Mouse (Mus musculus): ENCODE measurements around the gene Togaram2. TPM values are rescaled to one million over a fixed set of nuclear protein-coding genes. Genes with fewer than 3 reads are reported as not detected.
A peak's percentile ranks its signal among the peaks of the same experiment; 100 is the strongest.

The Togaram2 gene
- total and polyA plus RNA-seq, 2 experiments from 2014 or later = 1.2 to 4.5 TPM

GRCm38 (mm10) chr17:71640421-71641085, 32.5 kb upstream of the Togaram2 start:
- Histone ChIP-seq H3K27ac (ENCODE audit: low read depth, low read length) (no peak overlapping the region), H3K36me3 (ENCODE audit: insufficient read depth, low read length) (peaks cover 52% of the 10 kb centered on the region), H3K9ac (replicated peaks; ENCODE audit: low read length, poor library complexity, severe bottlenecking) (no peak overlapping the region), H3K4me3 (ENCODE audit: low read depth, low read length) (no peak overlapping the region), H3K9me3 (ENCODE audit: low read length) (no peaks in the 10 kb centered on the region), H3K27me3 (ENCODE audit: insufficient read depth, low read length) (no peaks in the 10 kb centered on the region), H3K4me2 (ENCODE audit: low read depth, low read length, poor library complexity, severe bottlenecking) (no peak overlapping the region), H3K4me1 (ENCODE audit: insufficient read depth, low read length) (no peaks in the 10 kb centered on the region)
- TF ChIP-seq CTCF (IDR thresholded peaks at IDR 0.05) = no peak
- WGBS = 89% methylated on average over 9 of the region's 9 CpGs
- DNase-seq (ENCODE audit: low spot score) = peak; percentile 11
- no peak for ATAC-seq (ENCODE audit: low FRiP score)

DNA sequence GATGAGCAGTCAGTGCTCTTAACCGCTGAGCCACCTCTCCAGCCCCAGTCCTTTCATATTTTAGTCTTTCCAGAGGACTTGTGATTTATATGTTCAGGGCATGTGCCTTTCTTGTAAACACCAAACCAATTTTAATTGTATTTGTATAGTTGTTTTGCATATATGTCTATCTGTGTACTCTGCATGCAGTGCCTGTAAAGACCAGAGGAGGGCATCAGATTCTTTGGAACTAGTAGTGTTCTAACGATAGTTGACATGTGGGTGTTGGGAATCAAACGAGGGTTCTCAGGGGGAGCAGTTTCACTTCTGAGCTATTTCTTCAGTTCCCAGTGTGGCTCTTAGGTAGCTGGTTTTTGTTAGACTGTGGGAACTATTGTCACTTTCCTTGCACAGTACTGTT, 30.9 kb upstream of the Togaram2 start:
- Histone ChIP-seq H3K9me3 (ENCODE audit: low read length) (no peaks in the 10 kb centered on the region), H3K27me3 (ENCODE audit: insufficient read depth, low read length) (no peaks in the 10 kb centered on the region), H3K4me1 (ENCODE audit: insufficient read depth, low read length) (no peaks in the 10 kb centered on the region), H3K4me3 (ENCODE audit: low read depth, low read length) (no peak overlapping the region), H3K9ac (replicated peaks; ENCODE audit: low read length, poor library complexity, severe bottlenecking) (no peak overlapping the region), H3K4me2 (ENCODE audit: low read depth, low read length, poor library complexity, severe bottlenecking) (no peak overlapping the region), H3K36me3 (ENCODE audit: insufficient read depth, low read length) (peaks cover 37% of the 10 kb centered on the region), H3K27ac (ENCODE audit: low read depth, low read length) (no peak overlapping the region)
- ATAC-seq (ENCODE audit: low FRiP score) (no peak), DNase-seq (ENCODE audit: low spot score) (no peak)
- peak; percentile 36 for TF ChIP-seq CTCF (IDR thresholded peaks at IDR 0.05)
- 93% methylated on average over 3 of the region's 3 CpGs for WGBS

DNA sequence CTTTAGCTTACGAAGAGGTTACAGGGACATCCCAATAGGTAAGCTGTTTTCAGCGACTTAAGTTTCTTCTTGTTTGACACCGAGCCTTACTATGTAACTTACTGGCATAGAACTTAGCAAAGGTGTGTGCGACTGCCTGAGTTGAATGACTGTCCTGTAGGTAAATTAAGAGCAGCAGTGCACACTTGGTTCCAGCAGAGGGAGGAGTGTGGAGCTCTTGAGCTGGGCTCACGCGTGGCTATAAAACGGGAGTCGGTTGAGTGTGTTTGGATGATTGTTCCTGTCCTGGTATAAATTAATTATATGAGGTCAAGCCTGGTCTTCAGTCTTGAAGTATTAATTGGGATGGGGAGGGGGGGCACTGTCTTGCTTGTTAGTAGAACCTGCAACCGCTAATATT, 23.1 kb upstream of the Togaram2 start:
- H3K27me3 ChIP-seq (ENCODE audit: insufficient read depth, low read length) = no peaks in the 10 kb centered on the region
- 94% methylated on average over 9 of the region's 9 CpGs for WGBS
- H3K4me3 ChIP-seq (ENCODE audit: low read depth, low read length) = no peak overlapping the region
- peaks cover 10% of the 10 kb centered on the region; the same call in 1 of the 2 replicates for H3K36me3 ChIP-seq (ENCODE audit: insufficient read depth, low read length)
- no peaks in the 10 kb centered on the region for H3K9me3 ChIP-seq (ENCODE audit: low read length)
- H3K4me1 ChIP-seq (ENCODE audit: insufficient read depth, low read length) = no peaks in the 10 kb centered on the region
- no peak overlapping the region for H3K9ac ChIP-seq (replicated peaks; ENCODE audit: low read length, poor library complexity, severe bottlenecking)
- H3K27ac ChIP-seq (ENCODE audit: low read depth, low read length) = no peak overlapping the region
- no peak for ATAC-seq (ENCODE audit: low FRiP score)
- peak; percentile 40; the same call in 1 of the 2 replicates for TF ChIP-seq CTCF (IDR thresholded peaks at IDR 0.05)
- H3K4me2 ChIP-seq (ENCODE audit: low read depth, low read length, poor library complexity, severe bottlenecking) = no peak overlapping the region
- DNase-seq (ENCODE audit: low spot score) = no peak

GRCm38 (mm10) chr17:71652495-71652894, 20.6 kb upstream of the Togaram2 start:
- Histone ChIP-seq H3K27me3 (ENCODE audit: insufficient read depth, low read length) (no peaks in the 10 kb centered on the region), H3K4me1 (ENCODE audit: insufficient read depth, low read length) (no peaks in the 10 kb centered on the region), H3K36me3 (ENCODE audit: insufficient read depth, low read length) (peaks cover 17% of the 10 kb centered on the region; the same call in 1 of the 2 replicates), H3K9ac (replicated peaks; ENCODE audit: low read length, poor library complexity, severe bottlenecking) (no peak overlapping the region), H3K4me3 (ENCODE audit: low read depth, low read length) (no peak overlapping the region), H3K4me2 (ENCODE audit: low read depth, low read length, poor library complexity, severe bottlenecking) (no peak overlapping the region), H3K9me3 (ENCODE audit: low read length) (no peaks in the 10 kb centered on the region), H3K27ac (ENCODE audit: low read depth, low read length) (no peak overlapping the region)
- no peak for DNase-seq (ENCODE audit: low spot score)
- no peak for TF ChIP-seq CTCF (IDR thresholded peaks at IDR 0.05)
- no peak for ATAC-seq (ENCODE audit: low FRiP score)
- 87% methylated on average over 2 of the region's 2 CpGs for WGBS

DNA sequence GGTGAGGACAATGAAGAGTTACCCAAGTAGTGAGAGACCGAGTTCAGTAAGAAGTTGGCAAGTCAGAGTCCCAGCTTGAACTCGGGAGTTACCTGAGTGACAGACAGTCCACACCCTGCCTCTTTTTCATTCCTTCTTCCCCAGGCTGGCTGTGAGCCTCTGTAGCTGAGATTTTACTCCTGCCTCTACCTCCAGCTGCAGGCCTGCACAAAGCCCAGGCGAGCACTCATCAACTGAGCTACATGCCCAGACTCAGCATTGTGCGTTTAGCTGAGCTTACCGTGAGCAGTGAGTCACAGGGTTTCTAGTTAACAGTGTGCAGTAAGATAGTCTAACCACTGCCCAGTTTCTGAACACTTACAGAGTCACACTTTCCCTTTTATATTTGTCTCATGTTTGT, 20.1 kb upstream of the Togaram2 start:
- WGBS = 91% methylated on average over 5 of the region's 5 CpGs

DNA sequence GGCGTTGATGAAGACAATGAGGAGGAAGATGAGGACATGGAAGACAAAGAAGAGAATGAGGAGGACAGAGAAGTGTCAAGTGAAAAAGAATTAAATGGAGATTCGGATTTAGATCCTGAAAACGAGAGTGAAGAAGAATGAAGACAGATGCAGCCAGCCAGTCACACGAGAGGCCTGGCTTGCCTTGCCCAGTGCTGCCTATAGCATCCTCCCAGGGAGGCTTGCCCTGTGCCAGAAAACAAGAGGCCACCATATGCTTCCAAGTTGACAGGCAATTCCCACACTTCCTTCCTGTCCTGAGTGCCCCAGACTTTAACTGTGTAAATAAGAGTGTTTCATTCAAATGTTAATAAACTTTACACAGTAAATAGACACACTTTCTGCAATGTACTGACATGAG, 15.5 kb upstream of the Togaram2 start:
- no peak for ATAC-seq (ENCODE audit: low FRiP score)
- 81% methylated on average over 4 of the region's 4 CpGs for WGBS
- H3K9ac ChIP-seq (replicated peaks; ENCODE audit: low read length, poor library complexity, severe bottlenecking) = no peak overlapping the region

More for the DNA sequence above, 20.1 kb upstream of the Togaram2 start:
- peaks cover 18% of the 10 kb centered on the region; the same call in 1 of the 2 replicates for H3K36me3 ChIP-seq (ENCODE audit: insufficient read depth, low read length)
- no peak for TF ChIP-seq CTCF (IDR thresholded peaks at IDR 0.05)
- DNase-seq (ENCODE audit: low spot score) = no peak
- no peak overlapping the region for H3K4me2 ChIP-seq (ENCODE audit: low read depth, low read length, poor library complexity, severe bottlenecking)
- no peak overlapping the region for H3K4me3 ChIP-seq (ENCODE audit: low read depth, low read length)
- no peak for ATAC-seq (ENCODE audit: low FRiP score)
- H3K9ac ChIP-seq (replicated peaks; ENCODE audit: low read length, poor library complexity, severe bottlenecking) = no peak overlapping the region
- no peaks in the 10 kb centered on the region for H3K27me3 ChIP-seq (ENCODE audit: insufficient read depth, low read length)
- H3K4me1 ChIP-seq (ENCODE audit: insufficient read depth, low read length) = no peaks in the 10 kb centered on the region
- H3K9me3 ChIP-seq (ENCODE audit: low read length) = no peaks in the 10 kb centered on the region
- H3K27ac ChIP-seq (ENCODE audit: low read depth, low read length) = no peak overlapping the region

More for the DNA sequence above, 15.5 kb upstream of the Togaram2 start:
- H3K27me3 ChIP-seq (ENCODE audit: insufficient read depth, low read length) = no peaks in the 10 kb centered on the region
- peaks cover 21% of the 10 kb centered on the region for H3K36me3 ChIP-seq (ENCODE audit: insufficient read depth, low read length)
- no peak overlapping the region for H3K27ac ChIP-seq (ENCODE audit: low read depth, low read length)
- no peak overlapping the region for H3K4me2 ChIP-seq (ENCODE audit: low read depth, low read length, poor library complexity, severe bottlenecking)
- no peak for DNase-seq (ENCODE audit: low spot score)
- TF ChIP-seq CTCF (IDR thresholded peaks at IDR 0.05) = no peak
- no peaks in the 10 kb centered on the region for H3K9me3 ChIP-seq (ENCODE audit: low read length)
- H3K4me3 ChIP-seq (ENCODE audit: low read depth, low read length) = no peak overlapping the region
- H3K4me1 ChIP-seq (ENCODE audit: insufficient read depth, low read length) = no peaks in the 10 kb centered on the region
